In genomic region chr10:126599686-126600085, GRCm38 (mm10) we compare ENCODE assay signal across 16 mouse cellular contexts.
"Had no signal": no experiment of that assay in that cellular context is flagged by ENCODE, and none has a peak within 500 bp of the region (broad histone marks: within the 10 kb centered on the region; RNA-seq: fewer than 3 reads in every experiment).

No protein-coding gene starts in this region.

- H3K36me3 ChIP-seq: neural tube, embryonic 13.5 days; neural tube, embryonic 15.5 days; stomach, embryonic 15.5 days had no signal

- H3K27ac ChIP-seq: neural tube, embryonic 13.5 days; neural tube, embryonic 15.5 days; stomach, embryonic 15.5 days; stomach, postnatal 0 days had no signal

- H3K4me3 ChIP-seq: neural tube, embryonic 13.5 days; neural tube, embryonic 15.5 days; stomach, embryonic 15.5 days had no signal

- DNase-seq: retina, postnatal 1 day; right cerebral cortex, adult 18-20 months; right cerebral cortex, postnatal 14 days; right cerebral cortex, postnatal 25 days; right cerebral cortex, postnatal 4 days; spleen, adult 18-20 months; thymus, adult 18-20 months; thymus, adult 2 months; thymus, postnatal 14 days; thymus, postnatal 25 days; thymus, postnatal 36 days; thymus, postnatal 4 days had no signal

- H3K9ac ChIP-seq: neural tube, embryonic 13.5 days; neural tube, embryonic 15.5 days; stomach, embryonic 15.5 days had no signal

- H3K4me1 ChIP-seq: neural tube, embryonic 13.5 days; neural tube, embryonic 15.5 days; stomach, embryonic 15.5 days had no signal

- H3K27me3 ChIP-seq: neural tube, embryonic 13.5 days; neural tube, embryonic 15.5 days; stomach, embryonic 15.5 days had no signal

- H3K9me3 ChIP-seq: neural tube, embryonic 13.5 days; neural tube, embryonic 15.5 days; stomach, embryonic 15.5 days had no signal

- H3K4me2 ChIP-seq: neural tube, embryonic 13.5 days; neural tube, embryonic 15.5 days; stomach, embryonic 15.5 days had no signal
